Mouse (Mus musculus) heart, postnatal 0 days (tissue): ENCODE results near the gene Wnk2.

Experiments
- CTCF ChIP-seq: IDR thresholded peaks from 2 replicates; pipeline ENCODE4 v1.5.1; 2016; ENCODE audit warnings: antibody characterized with exemption, control low read depth, low read depth
- EP300 ChIP-seq: IDR thresholded peaks from 2 replicates; pipeline ENCODE4 v1.6.1; 2016; ENCODE audit warnings: antibody characterized with exemption, low read depth

- no peak for TF ChIP-seq CTCF
- no peak for TF ChIP-seq EP300
Measured at GRCm38 (mm10) chr13:49183646-49184045, 35.8 kb upstream of the Wnk2 start.
